Mouse (Mus musculus): ENCODE measurements around the gene Myadml2. TPM values are rescaled to one million over a fixed set of nuclear protein-coding genes. Genes with fewer than 3 reads are reported as not detected.
A peak's percentile ranks its signal among the peaks of the same experiment; 100 is the strongest.

Gene Myadml2
- total and polyA plus RNA-seq, 3 experiments: 0.68 TPM; not detected in 2

DNA sequence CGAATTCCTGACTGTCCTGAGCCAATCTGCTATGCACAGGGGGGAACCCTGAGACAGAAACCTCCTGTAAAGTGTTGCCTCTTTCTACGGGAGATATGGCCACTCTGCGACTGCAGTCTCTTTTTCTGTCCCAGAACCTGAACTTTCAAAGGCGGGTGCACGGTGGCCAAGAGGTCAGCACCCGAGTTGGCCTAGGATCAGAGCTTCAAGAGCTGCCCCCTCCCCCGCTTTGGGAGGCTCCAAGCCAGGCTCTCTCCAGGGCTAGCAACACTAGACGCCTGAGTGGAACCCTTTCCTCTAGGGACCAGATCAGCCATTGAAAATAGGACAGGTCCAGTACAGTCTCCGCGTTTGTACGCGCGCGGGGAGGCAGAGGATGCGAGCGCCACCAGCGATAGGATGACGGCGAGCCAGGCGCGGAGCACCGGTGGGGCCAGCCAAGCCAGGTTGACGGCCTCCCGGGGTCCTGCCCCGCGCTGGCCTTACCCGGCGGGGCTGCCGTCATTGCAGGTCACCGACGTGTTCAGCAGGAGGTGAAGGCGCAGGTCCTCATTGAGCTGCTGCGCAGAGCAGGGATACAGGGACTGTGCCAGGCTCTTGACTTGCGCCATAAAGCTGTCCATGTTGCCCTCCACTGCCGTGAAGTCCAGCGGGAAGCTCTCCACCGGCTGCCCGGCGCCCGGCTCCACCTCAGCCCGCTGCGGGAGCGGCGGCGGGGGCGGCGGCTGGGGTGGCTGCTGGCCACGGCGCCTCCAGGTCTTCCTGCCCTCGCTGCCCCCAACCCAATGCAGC, 11.7 kb upstream of the Myadml2 start:
- Histone ChIP-seq H3K4me1 (ENCODE audit: control insufficient read depth in 1 of 2, insufficient read depth in 2 of 2) (peaks cover 0 to 10% of the 10 kb centered on the region in 2 experiments; a peak in 2 of 4 replicates), H3K79me2 (replicated peaks; ENCODE audit: control insufficient read depth, extremely low read depth, insufficient read depth, poor library complexity, severe bottlenecking) (no peaks in the 10 kb centered on the region), H3K4me2 (ENCODE audit: insufficient read depth, low read depth, poor library complexity, severe bottlenecking) (no peak overlapping the region), H3K36me3 (replicated peaks in 1 of 2; ENCODE audit: control insufficient read depth in 1 of 2, insufficient read depth in 1 of 2, low read length in 1 of 2) (no peaks in the 10 kb centered on the region), H3K9ac (ENCODE audit: insufficient read depth, low read depth) (no peak overlapping the region), H3K4me3 (replicated peaks in 1 of 3; ENCODE audit: low read depth in 2 of 3, low read length in 2 of 3, poor library complexity in 1 of 3) (no peak overlapping the region), H3K27ac (ENCODE audit: insufficient read depth, low read depth) (no peak overlapping the region), H3K9me3 (replicated peaks; ENCODE audit: low read length) (peaks cover 7% of the 10 kb centered on the region), H3K27me3 (replicated peaks) (peaks cover 71% of the 10 kb centered on the region)
- DNase-seq (ENCODE audit: extremely low read depth): no peak
- in situ Hi-C loops (cut with MboI; ENCODE audit: low pct_ligation_motif_present, low pct_unique_long_range_greater_than_20kb, low sequenced_read_pairs) (no loop called here), dilution Hi-C loops (cut with MboI; ENCODE audit: extremely low pct_ligation_motif_present, extremely low pct_unique_long_range_greater_than_20kb, low sequenced_read_pairs) (no loop called here)
- TF ChIP-seq ZC3H11A (IDR thresholded peaks at IDR 0.05; ENCODE audit: low read depth, low read length) (no peak), RCOR1 (conservative IDR thresholded peaks at IDR 0.05; ENCODE audit: low read depth, low read length) (no peak), ZMIZ1 (IDR thresholded peaks at IDR 0.05; ENCODE audit: low read depth, low read length) (no peak), USF2 (conservative IDR thresholded peaks at IDR 0.05; ENCODE audit: low read depth, low read length) (no peak), MXI1 (IDR thresholded peaks at IDR 0.05; ENCODE audit: low read depth, low read length) (no peak), TCF12 (IDR thresholded peaks at IDR 0.05; ENCODE audit: low read depth, low read length) (no peak), ETS1 (conservative IDR thresholded peaks at IDR 0.05; ENCODE audit: low read depth, low read length) (no peak), NELFE (IDR thresholded peaks at IDR 0.05; ENCODE audit: low read depth, low read length) (no peak), ELF1 (IDR thresholded peaks at IDR 0.05; ENCODE audit: low read depth, low read length) (no peak), MYC (IDR thresholded peaks at IDR 0.05; ENCODE audit: low read depth, low read length) (no peak), USF1 (IDR thresholded peaks at IDR 0.05; ENCODE audit: low read depth, low read length) (no peak), HCFC1 (IDR thresholded peaks at IDR 0.05; ENCODE audit: low read depth, low read length) (no peak), EP300 (IDR thresholded peaks at IDR 0.05; ENCODE audit: low read length) (no peak), UBTF (IDR thresholded peaks at IDR 0.05; ENCODE audit: low read depth, low read length) (no peak), POLR2A (IDR thresholded peaks at IDR 0.05; ENCODE audit: low read depth, low read length) (no peak)

DNA sequence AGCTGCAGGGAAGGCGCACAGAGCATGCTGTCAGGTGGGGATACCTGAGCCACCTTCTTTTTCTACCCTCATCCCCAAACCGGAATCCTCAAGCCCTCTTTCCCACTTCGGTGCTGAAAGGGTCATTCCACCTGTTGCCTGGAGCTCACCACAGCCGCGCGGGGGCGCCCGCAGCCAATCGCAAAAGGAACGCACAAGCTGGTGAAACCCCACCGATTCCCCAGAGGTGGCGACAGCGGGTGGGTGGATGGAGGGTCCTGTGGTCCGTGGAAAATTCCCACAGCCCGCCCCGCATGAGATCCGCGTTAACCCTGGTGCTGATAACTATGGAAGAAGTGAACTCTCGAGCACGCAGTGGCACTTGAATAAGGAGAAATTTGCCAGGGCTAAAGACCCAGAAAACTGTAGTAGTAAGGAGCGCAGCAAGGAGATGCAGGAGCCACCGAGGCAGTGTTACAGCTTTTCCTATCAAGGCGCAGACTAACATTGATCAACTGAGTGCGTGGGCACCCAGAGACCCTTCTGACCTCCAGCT, 11.0 kb upstream of the Myadml2 start:
- DNase-seq (ENCODE audit: extremely low read depth): peak; percentile 67
- H3K9me3 ChIP-seq (replicated peaks; ENCODE audit: low read length): peaks cover 7% of the 10 kb centered on the region
- dilution Hi-C loops (cut with MboI; ENCODE audit: extremely low pct_ligation_motif_present, extremely low pct_unique_long_range_greater_than_20kb, low sequenced_read_pairs) (no loop called here), in situ Hi-C loops (cut with MboI; ENCODE audit: low pct_ligation_motif_present, low pct_unique_long_range_greater_than_20kb, low sequenced_read_pairs) (no loop called here)
- no peak overlapping the region for H3K9ac ChIP-seq (ENCODE audit: insufficient read depth, low read depth)
- H3K79me2 ChIP-seq (replicated peaks; ENCODE audit: control insufficient read depth, extremely low read depth, insufficient read depth, poor library complexity, severe bottlenecking): no peaks in the 10 kb centered on the region
- peak overlapping the region; percentile 39 for H3K4me2 ChIP-seq (ENCODE audit: insufficient read depth, low read depth, poor library complexity, severe bottlenecking)
- no peak overlapping the region for H3K4me3 ChIP-seq (replicated peaks in 1 of 3; ENCODE audit: low read depth in 2 of 3, low read length in 2 of 3, poor library complexity in 1 of 3)
- no peak overlapping the region for H3K27ac ChIP-seq (ENCODE audit: insufficient read depth, low read depth)
- peaks cover 0 to 13% of the 10 kb centered on the region in 2 experiments; a peak in 3 of 4 replicates for H3K4me1 ChIP-seq (ENCODE audit: control insufficient read depth in 1 of 2, insufficient read depth in 2 of 2)
- H3K36me3 ChIP-seq (replicated peaks in 1 of 2; ENCODE audit: control insufficient read depth in 1 of 2, insufficient read depth in 1 of 2, low read length in 1 of 2): no peaks in the 10 kb centered on the region
- peaks cover 74% of the 10 kb centered on the region for H3K27me3 ChIP-seq (replicated peaks)
- TF ChIP-seq KAT2A (IDR thresholded peaks at IDR 0.05; ENCODE audit: insufficient replicate concordance, low read length): 0 out of 2 replicates have a peak, but pooled peaks have one; percentile 13
- TF ChIP-seq POLR2AphosphoS2 (IDR thresholded peaks at IDR 0.05; ENCODE audit: low read depth, low read length): no peak
- no peak for TF ChIP-seq EP300 (IDR thresholded peaks at IDR 0.05; ENCODE audit: low read length)
- 0 out of 2 replicates have a peak, but pooled peaks have one; percentile 47 for TF ChIP-seq TCF12 (IDR thresholded peaks at IDR 0.05; ENCODE audit: low read depth, low read length)
- TF ChIP-seq MAZ (IDR thresholded peaks at IDR 0.05; ENCODE audit: low read depth, low read length): peak; percentile 58; the same call in 1 of the 2 replicates
- TF ChIP-seq SIN3A (IDR thresholded peaks at IDR 0.05; ENCODE audit: low read length): peak; percentile 55; the same call in 1 of the 2 replicates
- no peak for TF ChIP-seq E2F4 (IDR thresholded peaks at IDR 0.05; ENCODE audit: insufficient replicate concordance, low read depth, low read length)
- TF ChIP-seq ZNF384 (IDR thresholded peaks at IDR 0.05; ENCODE audit: low read depth, low read length): no peak
- 0 out of 2 replicates have a peak, but pooled peaks have one; percentile 32 for TF ChIP-seq MAFK (IDR thresholded peaks at IDR 0.05; ENCODE audit: insufficient replicate concordance, low read length)
- TF ChIP-seq ZKSCAN1 (IDR thresholded peaks at IDR 0.05; ENCODE audit: borderline replicate concordance, low read depth, low read length): no peak
- TF ChIP-seq USF1 (IDR thresholded peaks at IDR 0.05; ENCODE audit: low read depth, low read length): no peak
- TF ChIP-seq RAD21 (IDR thresholded peaks at IDR 0.05; ENCODE audit: low read depth, low read length): peak; percentile 93
- no peak for TF ChIP-seq POLR2A (IDR thresholded peaks at IDR 0.05; ENCODE audit: low read depth, low read length)
- TF ChIP-seq UBTF (IDR thresholded peaks at IDR 0.05; ENCODE audit: low read depth, low read length): no peak
- TF ChIP-seq NELFE (IDR thresholded peaks at IDR 0.05; ENCODE audit: low read depth, low read length): peak; percentile 69; the same call in 1 of the 2 replicates
- peak; percentile 57; the same call in 1 of the 2 replicates for TF ChIP-seq IRF4 (IDR thresholded peaks at IDR 0.05; ENCODE audit: low read depth, low read length)
- peak; percentile 36 to 100; a peak in 3 of 4 replicates for TF ChIP-seq CTCF (conservative IDR thresholded peaks at IDR 0.05 in 1 of 2, IDR thresholded peaks at IDR 0.05 in 1 of 2; ENCODE audit: low read depth in 2 of 2, low read length in 2 of 2)
- peak; percentile 50; the same call in 1 of the 2 replicates for TF ChIP-seq MAX (IDR thresholded peaks at IDR 0.05; ENCODE audit: low read length)
- no peak for TF ChIP-seq ETS1 (conservative IDR thresholded peaks at IDR 0.05; ENCODE audit: low read depth, low read length)
- no peak for TF ChIP-seq PAX5 (IDR thresholded peaks at IDR 0.05; ENCODE audit: low read length)
- TF ChIP-seq USF2 (conservative IDR thresholded peaks at IDR 0.05; ENCODE audit: low read depth, low read length): no peak
- TF ChIP-seq MXI1 (IDR thresholded peaks at IDR 0.05; ENCODE audit: low read depth, low read length): peak; percentile 62
- 0 out of 2 replicates have a peak, but pooled peaks have one; percentile 37 for TF ChIP-seq RCOR1 (conservative IDR thresholded peaks at IDR 0.05; ENCODE audit: low read depth, low read length)
